Mouse (Mus musculus) heart, postnatal 0 days (tissue): ENCODE measurements at regions not wholly inside any gene's neighbourhood (a gene's known extent, or its start where the extent isn't known, plus 50 kb on each side); places are given as distances from the start of the nearest gene placed in this dataset.

Experiments used
- CTCF ChIP-seq: IDR thresholded peaks from 2 replicates; pipeline ENCODE4 v1.5.1; 2016; ENCODE audit warnings: antibody characterized with exemption, control low read depth, low read depth
- EP300 ChIP-seq: IDR thresholded peaks from 2 replicates; pipeline ENCODE4 v1.6.1; 2016; ENCODE audit warnings: antibody characterized with exemption, low read depth

DNA sequence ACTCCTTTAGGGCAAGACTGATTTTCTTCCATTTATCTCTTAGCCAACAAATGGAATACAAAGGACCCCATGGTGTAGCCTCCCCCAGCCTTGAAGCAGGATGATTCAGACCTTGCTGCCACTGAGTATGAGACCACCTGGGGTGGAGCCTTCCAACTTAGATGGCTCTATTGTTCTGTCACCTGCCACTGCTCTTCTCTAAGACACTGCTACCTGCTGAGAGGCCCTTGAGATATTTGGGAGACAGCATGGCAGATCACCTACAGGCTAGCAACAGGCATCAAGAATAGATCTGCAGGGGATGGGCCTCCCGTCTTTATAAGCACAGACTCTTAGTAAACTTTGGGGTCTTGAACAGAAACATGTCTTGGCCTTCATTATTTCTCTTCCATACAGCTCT is 219.0 kb upstream of the Ttc14 start:
- TF ChIP-seq CTCF (no peak), EP300 (no peak)
